Mouse (Mus musculus) spleen, adult 2 months (tissue): ENCODE measurements around the gene Hsf4. TPM values are rescaled to one million over a fixed set of nuclear protein-coding genes. Genes with fewer than 3 reads are reported as not detected.

Experiments
- DNase-seq, 2 experiments: peaks; one replicate each; pipeline versions ENCODE4 v3.0.0 to v3.0.0-alpha.2; 2012 to 2021; ENCODE audit warnings: low spot score in 2 of 2, low read depth in 1 of 2
- H3K27ac ChIP-seq: fragments of 200-500 bp; 2 replicates; pipeline ENCODE4 v1.5.1; 2012; ENCODE audit warnings: low read length, inconsistent platforms; ENCODE audit not compliant: insufficient read depth
- H3K27me3 ChIP-seq: fragments of 200-500 bp; 2 replicates; pipeline ENCODE4 v1.6.1; 2012; ENCODE audit warnings: mild to moderate bottlenecking, moderate library complexity, low read length, inconsistent platforms; ENCODE audit not compliant: control insufficient read depth, insufficient read depth
- H3K36me3 ChIP-seq: fragments of 200-500 bp; 2 replicates; pipeline ENCODE4 v1.6.1; 2012; ENCODE audit warnings: mild to moderate bottlenecking, low read length, inconsistent platforms; ENCODE audit not compliant: control insufficient read depth, insufficient read depth
- H3K4me1 ChIP-seq: fragments of 200-500 bp; 2 replicates; pipeline ENCODE4 v1.6.1; 2011; ENCODE audit warnings: inconsistent platforms; ENCODE audit not compliant: control insufficient read depth, insufficient read depth, insufficient read length
- H3K4me3 ChIP-seq: fragments of 200-500 bp; 2 replicates; pipeline ENCODE4 v1.5.1; 2011; ENCODE audit warnings: mild to moderate bottlenecking, inconsistent platforms; ENCODE audit not compliant: insufficient read depth, insufficient read length; ENCODE audit errors: extremely low read depth
- CTCF ChIP-seq: fragments of 200-500 bp; IDR thresholded peaks from 2 replicates; pipeline ENCODE4 v1.5.1; 2011; ENCODE audit warnings: mild to moderate bottlenecking, inconsistent platforms; ENCODE audit not compliant: insufficient read depth, insufficient read length, insufficient replicate concordance; ENCODE audit errors: extremely low read depth
- POLR2A ChIP-seq: fragments of 200-500 bp; IDR thresholded peaks from 2 replicates; pipeline ENCODE4 v1.6.1; 2011; ENCODE audit warnings: low read depth, low read length, inconsistent platforms
- WGBS: fragments of 180-500 bp; shearing (Covaris S2); methylation state at CpG from one replicate; pipeline ENCODE4 v1.1.7; 2018; 5-methylcytosine and 5-hydroxymethylcytosine counted together
- polyA plus RNA-seq: library from polyadenylated mRNA; depleted of rRNA; stranded (reverse); fragments of >200 nt; gene quantifications from 2 replicates; pipeline ENCODE4 v1.2.3, GENCODE M21; 2012

The Hsf4 gene
- polyA plus RNA-seq, 1 experiment: 2.7 TPM

GRCm38 (mm10) chr8:105260371-105261099 is 9.1 kb upstream of the Hsf4 start:
- no peak for DNase-seq
- H3K27me3 ChIP-seq: no peaks in the 10 kb centered on the region
- no peaks in the 10 kb centered on the region; the same call in 1 of the 2 replicates for H3K36me3 ChIP-seq
- no peak overlapping the region for H3K4me3 ChIP-seq
- H3K4me1 ChIP-seq: peaks cover 20% of the 10 kb centered on the region
- 86% methylated on average over 7 of the region's 7 CpGs for WGBS
- TF ChIP-seq POLR2A (no peak), CTCF (no peak)
- H3K27ac ChIP-seq: no peak overlapping the region

- no peak for DNase-seq
- Histone ChIP-seq H3K36me3 (no peaks in the 10 kb centered on the region; the same call in 1 of the 2 replicates), H3K27ac (no peak overlapping the region), H3K27me3 (no peaks in the 10 kb centered on the region), H3K4me1 (peaks cover 20% of the 10 kb centered on the region), H3K4me3 (no peak overlapping the region)
- TF ChIP-seq POLR2A (no peak), CTCF (no peak)
- 92% methylated on average over 12 of the region's 12 CpGs for WGBS
Measured at GRCm38 (mm10) chr8:105261326-105261980, 8.1 kb upstream of the Hsf4 start.

- Histone ChIP-seq H3K27ac (no peak overlapping the region), H3K4me3 (peak overlapping the region; percentile 96; the same call in 1 of the 2 replicates), H3K36me3 (peaks cover 2% of the 10 kb centered on the region), H3K4me1 (peaks cover 23% of the 10 kb centered on the region), H3K27me3 (no peaks in the 10 kb centered on the region)
- 58% methylated on average over 16 of the region's 16 CpGs for WGBS
- TF ChIP-seq CTCF: no peak
- TF ChIP-seq POLR2A: no peak
- DNase-seq: no peak
Measured at GRCm38 (mm10) chr8:105263244-105263912, 6.2 kb upstream of the Hsf4 start.

- peak; percentile 22 to 77 for DNase-seq
- WGBS: 1% methylated on average over 54 of the region's 54 CpGs
Measured at GRCm38 (mm10) chr8:105264024-105264982, 5.3 kb upstream of the Hsf4 start, which contains the start of the genes Tradd and Fbxl8. Gene Tradd, minus strand, starts transcription at chr8:105264609. Gene Fbxl8, plus strand, starts transcription at chr8:105264648.

GRCm38 (mm10) chr8:105265128-105265527 is 4.5 kb upstream of the Hsf4 start:
- peak overlapping the region; percentile 59 for H3K27ac ChIP-seq
- H3K27me3 ChIP-seq: 0 out of 2 replicates have a peak, but pooled peaks cover 4% of the 10 kb centered on the region

More at GRCm38 (mm10) chr8:105264024-105264982, 5.3 kb upstream of the Hsf4 start, which contains the start of the genes Tradd and Fbxl8:
- peak within 1 kb of the TSS; percentile 96 for H3K4me3 ChIP-seq
- peaks cover 28% of the 10 kb centered on the region for H3K4me1 ChIP-seq
- peaks cover 4% of the 10 kb centered on the region for H3K36me3 ChIP-seq
- H3K27ac ChIP-seq: peak within 1 kb of the TSS; percentile 69
- H3K27me3 ChIP-seq: no peaks in the 10 kb centered on the region
- no peak for TF ChIP-seq CTCF
- peak; percentile 71 for TF ChIP-seq POLR2A

GRCm38 (mm10) chr8:105266775-105267174 is 2.8 kb upstream of the Hsf4 start:
- 0 out of 2 replicates have a peak, but pooled peaks cover 4% of the 10 kb centered on the region for H3K27me3 ChIP-seq
- peaks cover 15% of the 10 kb centered on the region for H3K4me1 ChIP-seq
- DNase-seq: peak in 1 of 2 experiments; percentile 64
- TF ChIP-seq CTCF (no peak), POLR2A (no peak)
- peak overlapping the region; percentile 34; the same call in 1 of the 2 replicates for H3K27ac ChIP-seq
- H3K36me3 ChIP-seq: peaks cover 4% of the 10 kb centered on the region
- H3K4me3 ChIP-seq: no peak overlapping the region
- WGBS: 24% methylated on average over 13 of the region's 13 CpGs

More at GRCm38 (mm10) chr8:105265128-105265527, 4.5 kb upstream of the Hsf4 start:
- peaks cover 4% of the 10 kb centered on the region for H3K36me3 ChIP-seq
- WGBS: under 1% methylated on average over 10 of the region's 10 CpGs
- no peak for TF ChIP-seq POLR2A
- peak; percentile 52 to 58 for DNase-seq
- H3K4me3 ChIP-seq: peak overlapping the region; percentile 96
- H3K4me1 ChIP-seq: peaks cover 21% of the 10 kb centered on the region
